Mouse (Mus musculus): ENCODE data around the gene Cbwd1.
"Not testable (repeated sequence)": the region's sequence is repeated elsewhere in the genome, so short reads cannot be mapped to it uniquely, and the experiment has no call there.

The Cbwd1 gene

DNA sequence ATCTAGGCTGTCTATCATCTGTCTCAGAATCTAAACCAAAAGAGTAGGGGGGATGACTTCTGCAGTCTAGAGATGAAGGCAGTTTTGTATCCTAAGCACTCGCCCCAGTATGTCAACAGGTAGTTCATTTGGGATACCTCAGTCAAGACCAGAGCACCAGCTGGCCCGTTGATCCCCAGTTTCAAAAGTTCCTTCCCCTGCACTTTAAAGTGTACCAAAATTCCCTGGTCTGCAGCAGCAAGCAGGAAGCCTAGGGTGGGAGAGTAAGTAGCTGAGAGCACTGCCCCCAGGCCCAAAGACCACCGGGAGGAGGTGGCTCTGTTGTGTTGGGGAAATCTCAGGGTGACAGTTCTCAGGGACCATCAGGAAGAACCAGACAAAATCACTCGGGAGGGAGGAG lies 64.9 kb downstream of the Cbwd1 start:
- DNase-seq: no peak

DNA sequence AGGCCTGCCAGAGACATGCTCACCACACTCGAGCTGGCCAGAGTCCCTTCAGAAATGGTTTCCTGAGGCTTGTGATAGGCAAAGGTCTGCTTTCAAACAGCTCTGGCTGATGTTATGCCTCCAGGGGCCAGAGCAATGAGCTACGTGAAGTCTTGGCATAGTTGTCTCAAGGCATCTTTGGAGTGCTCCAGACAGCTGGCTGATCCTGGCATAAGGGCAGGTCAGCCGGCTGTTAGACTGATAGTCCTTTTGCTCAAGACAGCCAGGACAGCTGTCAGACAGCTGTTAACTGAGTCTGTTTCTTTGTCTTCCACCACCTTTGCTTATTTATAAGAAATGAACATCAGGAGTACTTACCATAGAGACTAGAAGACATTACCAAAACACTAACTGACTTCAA lies 74.5 kb downstream of the Cbwd1 start:
- no peak for DNase-seq

DNA sequence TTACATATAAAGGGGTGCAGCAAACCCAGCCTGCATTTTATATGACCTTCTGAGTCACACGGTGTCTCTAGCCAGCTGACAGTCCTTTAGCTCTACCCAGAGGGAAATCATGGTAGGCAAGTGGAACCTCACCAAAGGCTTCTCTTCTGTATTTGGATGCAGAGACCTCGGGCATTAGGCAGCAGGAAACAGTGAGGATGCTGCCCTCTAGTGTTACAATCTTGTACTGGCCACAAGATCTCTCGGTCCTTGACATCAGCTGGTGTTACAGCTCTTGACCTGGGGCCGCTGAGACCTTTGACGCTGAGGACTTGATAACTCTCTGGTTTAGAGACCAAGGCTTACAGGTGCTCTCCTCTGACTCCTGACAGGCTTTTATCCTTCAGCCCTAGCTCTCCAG lies 75.9 kb downstream of the Cbwd1 start:
- DNase-seq: peak; percentile 46

DNA sequence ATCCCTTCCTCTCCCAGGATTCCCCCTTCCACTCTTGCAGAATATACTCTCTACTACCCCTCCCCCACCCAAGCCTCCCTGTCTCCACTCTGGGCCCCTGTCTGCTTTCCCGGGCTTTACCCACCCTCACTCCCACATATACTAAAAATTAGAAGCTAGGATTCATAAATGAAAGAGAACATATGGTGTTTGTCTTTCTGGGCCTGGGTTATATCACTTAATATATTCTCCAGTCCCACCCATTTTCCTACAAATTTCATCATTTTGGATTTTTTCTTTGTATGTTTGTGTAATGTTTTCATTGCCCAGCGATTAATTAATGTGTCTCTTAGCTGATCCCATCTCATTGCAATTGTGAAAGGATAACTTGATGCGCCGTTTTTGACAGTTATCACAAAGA lies 80.2 kb downstream of the Cbwd1 start:
- no peak for DNase-seq

DNA sequence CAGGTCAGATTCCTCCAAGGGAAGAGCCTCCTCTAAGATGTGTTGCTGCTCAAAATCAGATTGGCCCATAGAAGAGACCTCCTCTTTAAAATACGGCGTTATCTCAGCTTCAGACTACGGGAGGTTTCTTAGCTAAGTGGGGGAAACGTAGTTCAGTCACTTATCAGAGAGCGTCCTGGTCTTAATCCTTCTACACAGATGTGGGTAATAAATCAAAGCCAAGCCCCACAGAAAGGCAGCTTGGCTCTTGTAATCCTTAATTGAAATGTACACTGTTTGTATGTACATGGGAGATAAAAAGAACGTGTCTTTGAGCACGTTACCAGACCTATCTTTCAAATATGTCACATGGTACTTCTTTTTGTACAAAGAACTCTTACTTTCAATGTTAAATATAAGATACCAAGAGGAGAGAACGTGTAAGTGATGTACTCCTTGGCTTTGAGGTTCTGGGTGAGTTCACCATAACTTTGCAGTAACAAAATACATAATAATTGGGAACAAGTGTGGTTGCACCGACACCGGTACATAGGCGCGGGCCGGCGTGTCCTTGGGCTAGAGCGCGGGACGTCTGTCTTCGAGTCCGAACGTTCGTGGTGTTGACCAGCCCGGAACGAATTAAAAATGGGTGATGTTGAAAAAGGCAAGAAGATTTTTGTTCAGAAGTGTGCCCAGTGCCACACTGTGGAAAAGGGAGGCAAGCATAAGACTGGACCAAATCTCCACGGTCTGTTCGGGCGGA lies 86.1 kb downstream of the Cbwd1 start, which contains the start of gene Gm10053:
TSS of gene Gm10053 (plus strand) at position 558 of the 742 bp plus-strand sequence.
- not testable (repeated sequence) for DNase-seq

DNA sequence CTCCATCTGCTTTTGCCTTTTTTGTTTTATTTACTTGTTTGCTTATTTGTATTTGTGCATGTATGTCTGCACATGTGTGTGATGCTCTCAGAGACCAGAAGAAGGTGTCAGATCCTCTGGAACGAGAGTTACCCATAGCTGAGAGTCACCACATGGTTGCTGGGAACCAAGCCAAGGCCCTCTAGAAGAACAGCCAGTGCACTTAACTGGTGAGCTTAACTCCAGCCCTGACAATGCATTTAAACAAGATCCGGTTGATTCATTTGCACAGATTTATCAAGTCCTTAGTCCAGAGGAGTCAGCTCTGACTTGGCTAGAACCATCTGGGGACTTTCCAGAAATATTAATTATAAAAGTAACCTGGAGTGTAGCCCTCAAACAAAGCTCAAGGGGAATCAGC lies 87.5 kb downstream of the Cbwd1 start:
- DNase-seq: no peak

DNA sequence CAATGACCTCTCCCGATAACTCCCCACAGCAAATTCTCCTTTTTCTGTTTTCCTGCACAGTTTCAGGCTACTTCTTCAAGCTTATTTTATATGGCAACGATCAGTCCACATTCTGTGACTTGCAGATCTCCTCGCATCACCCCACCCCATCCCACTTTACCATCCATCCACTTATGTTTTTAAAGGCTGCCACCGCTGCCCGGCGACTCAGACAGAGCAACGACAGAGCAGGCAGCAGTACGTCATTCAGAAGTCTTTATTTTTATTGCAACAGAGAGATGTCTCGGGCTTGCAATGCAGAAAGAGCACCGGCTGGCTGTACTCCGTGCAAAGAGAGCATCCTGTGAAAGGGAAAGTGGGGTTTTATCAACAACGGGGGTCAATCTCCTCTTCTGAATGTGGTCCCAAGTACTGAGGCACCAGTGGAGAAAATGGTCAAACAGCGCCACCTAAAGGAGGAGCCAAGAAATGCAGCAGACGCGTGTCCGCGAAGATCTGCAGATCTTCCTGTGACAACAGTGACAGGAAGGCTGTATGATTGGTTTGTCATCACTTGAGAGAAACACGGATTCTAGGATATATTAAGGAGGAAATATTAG lies 90.3 kb downstream of the Cbwd1 start:
- DNase-seq: peak; percentile 18
